Mouse (Mus musculus) forebrain, embryonic 11.5 days (tissue): Measurements from ENCODE around the gene Tdrd1. TPM values are rescaled to one million over a fixed set of nuclear protein-coding genes. Genes with fewer than 3 reads are reported as not detected.

ENCODE experiments used
- ATAC-seq: fragments of 200-750 bp; cut with Nextera tagmentation; replicated peaks from 2 replicates; pipeline ENCODE4 v1.8.0; 2017; ENCODE audit warnings: moderate TSS enrichment; ENCODE audit not compliant: low FRiP score
- DNase-seq: peaks from one replicate; pipeline ENCODE4 v3.0.0-alpha.2; 2017; ENCODE audit warnings: low spot score
- H3K27ac ChIP-seq: fragments of 300-500 bp; sonication (generic); 2 replicates; pipeline ENCODE4 v1.5.1; 2014; ENCODE audit warnings: low read depth, low read length
- H3K27me3 ChIP-seq: fragments of 300-500 bp; sonication (generic); 2 replicates; pipeline ENCODE4 v1.6.1; 2014; ENCODE audit warnings: mild to moderate bottlenecking, low read length, mixed read lengths; ENCODE audit not compliant: control insufficient read depth, insufficient read depth
- H3K36me3 ChIP-seq: fragments of 300-500 bp; sonication (generic); 2 replicates; pipeline ENCODE4 v1.6.1; 2014; ENCODE audit warnings: mild to moderate bottlenecking, low read length, moderate library complexity, mixed read lengths; ENCODE audit not compliant: control insufficient read depth, insufficient read depth
- H3K4me1 ChIP-seq: fragments of 300-500 bp; sonication (generic); replicated peaks from 2 replicates; pipeline ENCODE4 v1.6.1; 2014; ENCODE audit warnings: low read length, mixed read lengths; ENCODE audit not compliant: control insufficient read depth, insufficient read depth
- H3K4me2 ChIP-seq: fragments of 300-500 bp; sonication (generic); 2 replicates; pipeline ENCODE4 v1.6.1; 2014; ENCODE audit warnings: low read depth, mild to moderate bottlenecking, low read length, moderate library complexity, mixed read lengths; ENCODE audit not compliant: severe bottlenecking
- H3K4me3 ChIP-seq: fragments of 300-500 bp; sonication (generic); 2 replicates; pipeline ENCODE4 v1.5.1; 2014; ENCODE audit warnings: low read depth, low read length
- H3K9ac ChIP-seq: fragments of 300-500 bp; sonication (generic); 2 replicates; pipeline ENCODE4 v1.6.1; 2014; ENCODE audit warnings: low read length
- H3K9me3 ChIP-seq: fragments of 300-500 bp; sonication (generic); 2 replicates; pipeline ENCODE4 v1.6.1; 2016; ENCODE audit warnings: low read length, mixed read lengths; ENCODE audit not compliant: control insufficient read depth
- WGBS: fragments of 180-500 bp; shearing (Covaris S2); extraction: QIAGEN DNeasy Blood & Tissue Kit; methylation state at CpG from one replicate; pipeline ENCODE4 v1.1.7; 2014; 5-methylcytosine and 5-hydroxymethylcytosine counted together
- polyA plus RNA-seq: library from polyadenylated mRNA; unstranded; fragments of >200 nt; fragmentation: Nextera tagmentation; extraction: Ambion mirVana; gene quantifications from 2 replicates; pipeline ENCODE4 v1.2.1, GENCODE M21; 2014

The Tdrd1 gene
- polyA plus RNA-seq, 1 experiment from 2014 or later, result 0.45 TPM

- 78% methylated on average over 14 of the region's 14 CpGs for WGBS
- Histone ChIP-seq H3K4me1 (no peaks in the 10 kb centered on the region), H3K4me3 (no peak overlapping the region), H3K9me3 (no peaks in the 10 kb centered on the region), H3K27ac (no peak overlapping the region), H3K36me3 (no peaks in the 10 kb centered on the region), H3K9ac (no peak overlapping the region), H3K4me2 (no peak overlapping the region), H3K27me3 (no peaks in the 10 kb centered on the region)
- DNase-seq, result peak; percentile 42
- no peak for ATAC-seq
Observed at GRCm38 (mm10) chr19:56817851-56818526, 8.0 kb upstream of the Tdrd1 start.

DNA sequence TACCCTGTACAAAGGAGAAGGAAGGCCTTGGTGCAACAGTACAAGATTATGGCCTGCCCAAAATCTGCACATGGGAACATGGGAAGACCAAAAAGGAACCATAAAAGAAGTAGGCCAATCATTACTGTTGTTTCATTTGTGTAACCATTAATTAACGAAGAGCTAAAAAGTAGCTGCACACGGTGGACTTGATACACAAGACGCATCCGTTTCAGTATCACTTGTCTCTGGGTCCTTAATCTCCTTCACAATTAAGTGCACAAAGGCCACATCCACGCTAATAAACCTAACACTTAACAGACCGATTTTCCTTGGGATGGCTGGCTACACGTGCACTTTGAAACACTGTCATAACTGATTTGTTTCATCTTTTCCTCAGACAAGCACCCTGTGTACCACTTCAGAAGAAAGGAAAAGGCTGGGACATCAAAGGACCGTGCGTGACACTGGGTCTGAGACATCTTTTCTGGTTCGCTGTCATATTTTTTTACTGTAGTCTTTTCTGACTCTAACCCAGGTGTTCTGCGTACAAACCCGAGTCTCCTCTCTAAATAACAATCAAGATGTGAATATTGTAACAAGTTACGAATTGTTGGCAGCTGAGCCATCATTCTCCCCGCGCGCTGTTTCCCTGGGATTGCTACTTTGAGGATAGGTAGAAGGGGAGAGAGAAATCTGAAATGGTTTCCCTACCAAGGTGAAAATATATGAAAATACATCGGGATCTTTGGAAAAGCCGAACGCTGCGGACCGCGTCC is 4.8 kb upstream of the Tdrd1 start:
- Histone ChIP-seq H3K27ac (0 out of 2 replicates have a peak overlapping the region, but pooled peaks have one; percentile 53), H3K4me3 (peak overlapping the region; percentile 96), H3K36me3 (no peaks in the 10 kb centered on the region), H3K9me3 (no peaks in the 10 kb centered on the region), H3K9ac (peak overlapping the region; percentile 92), H3K4me1 (no peaks in the 10 kb centered on the region), H3K27me3 (no peaks in the 10 kb centered on the region), H3K4me2 (peak overlapping the region; percentile 74)
- DNase-seq (peak; percentile 43), ATAC-seq (no peak)
- 8% methylated on average over 22 of the region's 22 CpGs for WGBS

- ATAC-seq (peak; percentile 99), DNase-seq (peak; percentile 98)
- Histone ChIP-seq H3K4me2 (peak within 1 kb of the TSS; percentile 74), H3K9me3 (no peaks in the 10 kb centered on the region), H3K27me3 (no peaks in the 10 kb centered on the region), H3K4me1 (no peaks in the 10 kb centered on the region), H3K9ac (peak within 1 kb of the TSS; percentile 92), H3K4me3 (peak within 1 kb of the TSS; percentile 96), H3K27ac (0 out of 2 replicates have a peak within 1 kb of the TSS, but pooled peaks have one; percentile 53), H3K36me3 (no peaks in the 10 kb centered on the region)
- under 1% methylated on average over 77 of the region's 79 CpGs for WGBS
Observed at GRCm38 (mm10) chr19:56821798-56822447, 4.1 kb upstream of the Tdrd1 start, which contains the start of gene Ccdc186. Gene Ccdc186, minus strand, starts transcription at chr19:56822190.

DNA sequence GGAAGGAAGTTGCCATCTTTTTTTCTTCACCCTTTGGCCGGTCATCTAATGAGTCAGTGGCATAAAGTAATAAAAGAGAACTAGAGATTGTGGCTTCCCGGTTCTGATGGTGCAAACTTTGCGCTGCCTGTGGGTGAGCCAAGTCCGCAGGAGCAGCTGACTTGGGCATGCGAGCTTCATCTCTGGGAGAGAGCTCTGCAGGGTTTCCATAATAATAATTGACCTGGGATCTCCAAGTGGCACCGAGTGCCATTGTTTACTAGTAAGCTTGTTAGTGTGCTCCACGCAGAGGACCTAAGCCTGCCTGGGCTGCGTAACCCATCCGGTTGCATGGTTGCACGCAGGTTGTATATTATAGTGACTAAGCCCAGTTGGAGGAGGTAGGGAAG is 3.6 kb upstream of the Tdrd1 start:
- no peaks in the 10 kb centered on the region for H3K36me3 ChIP-seq
- no peak overlapping the region for H3K27ac ChIP-seq
- ATAC-seq (peak; percentile 42), DNase-seq (peak; percentile 53)
- H3K9me3 ChIP-seq, result no peaks in the 10 kb centered on the region
- peak overlapping the region; percentile 96 for H3K4me3 ChIP-seq
- peak overlapping the region; percentile 55 for H3K4me2 ChIP-seq
- WGBS, result 24% methylated on average over 10 of the region's 10 CpGs
- no peaks in the 10 kb centered on the region for H3K27me3 ChIP-seq
- H3K9ac ChIP-seq, result peak overlapping the region; percentile 44; the same call in 1 of the 2 replicates
- H3K4me1 ChIP-seq, result no peaks in the 10 kb centered on the region

DNA sequence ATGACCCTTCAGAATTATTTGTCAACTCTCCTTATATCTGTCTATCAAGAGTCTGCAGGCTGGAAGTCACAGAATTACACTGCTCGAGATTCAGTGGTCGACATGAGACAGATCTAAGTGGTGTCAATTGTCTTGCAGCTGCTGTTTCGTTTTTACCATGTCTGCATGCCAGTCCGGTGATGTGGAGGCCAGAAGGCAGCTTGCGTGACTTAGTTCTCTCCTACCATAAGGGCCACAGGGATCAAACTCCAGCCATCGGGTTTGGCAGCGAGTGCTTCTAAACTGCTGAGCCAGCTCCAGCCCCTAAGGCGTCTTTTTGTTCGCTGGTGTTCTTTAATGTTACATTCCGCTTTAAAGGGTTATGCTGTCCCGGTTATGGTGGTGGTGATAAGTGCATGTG is 2.3 kb downstream of the Tdrd1 start:
- Histone ChIP-seq H3K9me3 (no peaks in the 10 kb centered on the region), H3K27ac (no peak overlapping the region), H3K4me3 (no peak overlapping the region), H3K4me1 (no peaks in the 10 kb centered on the region), H3K4me2 (no peak overlapping the region), H3K36me3 (no peaks in the 10 kb centered on the region), H3K9ac (no peak overlapping the region), H3K27me3 (no peaks in the 10 kb centered on the region)
- ATAC-seq, result no peak
- DNase-seq, result no peak
- 90% methylated on average over 11 of the region's 11 CpGs for WGBS

- WGBS, result 91% methylated on average over 9 of the region's 9 CpGs
Observed at GRCm38 (mm10) chr19:56829267-56829666, 3.3 kb downstream of the Tdrd1 start.

DNA sequence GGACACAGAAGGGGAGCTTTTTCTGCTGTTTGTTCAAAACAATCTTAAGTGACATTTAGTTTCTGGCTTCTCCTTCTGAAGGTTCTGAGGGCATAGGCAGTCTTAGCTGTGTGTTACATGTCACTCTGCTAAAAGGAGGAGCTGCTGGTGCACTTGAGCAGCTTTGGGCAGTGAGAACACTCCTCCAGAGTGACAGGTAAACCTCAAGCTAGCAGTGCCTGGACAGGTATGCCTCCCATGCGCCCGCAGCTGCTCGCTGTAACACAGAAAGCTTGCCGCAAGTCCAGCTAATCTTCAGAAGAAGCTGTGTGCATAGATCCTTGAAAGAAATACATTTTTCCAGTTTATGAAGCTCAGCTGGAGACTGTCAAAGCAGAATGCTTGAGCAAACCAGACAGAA is 4.2 kb downstream of the Tdrd1 start:
- no peak overlapping the region for H3K9ac ChIP-seq
- no peaks in the 10 kb centered on the region for H3K9me3 ChIP-seq
- DNase-seq (no peak), ATAC-seq (no peak)
- no peak overlapping the region for H3K27ac ChIP-seq
- H3K4me2 ChIP-seq, result no peak overlapping the region
- no peaks in the 10 kb centered on the region for H3K36me3 ChIP-seq
- no peaks in the 10 kb centered on the region for H3K4me1 ChIP-seq
- H3K27me3 ChIP-seq, result no peaks in the 10 kb centered on the region
- no peak overlapping the region for H3K4me3 ChIP-seq
- WGBS, result 91% methylated on average over 4 of the region's 4 CpGs

More at GRCm38 (mm10) chr19:56829267-56829666, 3.3 kb downstream of the Tdrd1 start:
- ATAC-seq (no peak), DNase-seq (no peak)
- H3K4me2 ChIP-seq, result no peak overlapping the region
- no peaks in the 10 kb centered on the region for H3K9me3 ChIP-seq
- no peaks in the 10 kb centered on the region for H3K27me3 ChIP-seq
- no peak overlapping the region for H3K27ac ChIP-seq
- H3K9ac ChIP-seq, result no peak overlapping the region
- no peaks in the 10 kb centered on the region for H3K4me1 ChIP-seq
- H3K4me3 ChIP-seq, result no peak overlapping the region
- no peaks in the 10 kb centered on the region for H3K36me3 ChIP-seq

DNA sequence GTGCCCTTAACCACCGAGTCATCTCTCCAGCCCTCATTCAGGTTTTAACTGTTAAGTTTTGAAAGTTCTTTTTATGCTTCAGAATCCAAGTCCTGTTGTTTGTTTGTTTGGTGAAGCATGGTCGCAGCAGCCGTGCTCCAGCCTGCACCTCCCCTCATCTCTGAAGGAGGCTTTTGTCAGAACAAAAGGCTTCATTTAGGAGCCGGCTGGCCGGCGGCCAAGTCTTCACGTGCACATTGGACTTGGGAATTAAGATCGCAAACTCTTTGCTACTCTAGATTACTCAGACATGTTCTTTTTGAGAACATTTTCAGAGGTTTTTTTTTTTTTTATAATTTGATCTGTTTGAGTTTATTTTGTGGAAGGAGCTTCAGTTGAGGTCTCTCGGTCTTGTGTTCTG is 9.3 kb downstream of the Tdrd1 start:
- Histone ChIP-seq H3K4me1 (no peaks in the 10 kb centered on the region), H3K36me3 (no peaks in the 10 kb centered on the region), H3K9me3 (no peaks in the 10 kb centered on the region), H3K27ac (no peak overlapping the region), H3K27me3 (no peaks in the 10 kb centered on the region), H3K4me3 (no peak overlapping the region), H3K4me2 (no peak overlapping the region), H3K9ac (no peak overlapping the region)
- peak; percentile 77 for DNase-seq
- 44% methylated on average over 9 of the region's 9 CpGs for WGBS
- ATAC-seq, result no peak
